Mouse (Mus musculus): ENCODE data around the gene Igflr1.

Igflr1 gene

GRCm38 (mm10) chr7:30553810-30554584, 11.2 kb upstream of the Igflr1 start:
- DNase-seq (ENCODE audit: low spot score): no peak

DNA sequence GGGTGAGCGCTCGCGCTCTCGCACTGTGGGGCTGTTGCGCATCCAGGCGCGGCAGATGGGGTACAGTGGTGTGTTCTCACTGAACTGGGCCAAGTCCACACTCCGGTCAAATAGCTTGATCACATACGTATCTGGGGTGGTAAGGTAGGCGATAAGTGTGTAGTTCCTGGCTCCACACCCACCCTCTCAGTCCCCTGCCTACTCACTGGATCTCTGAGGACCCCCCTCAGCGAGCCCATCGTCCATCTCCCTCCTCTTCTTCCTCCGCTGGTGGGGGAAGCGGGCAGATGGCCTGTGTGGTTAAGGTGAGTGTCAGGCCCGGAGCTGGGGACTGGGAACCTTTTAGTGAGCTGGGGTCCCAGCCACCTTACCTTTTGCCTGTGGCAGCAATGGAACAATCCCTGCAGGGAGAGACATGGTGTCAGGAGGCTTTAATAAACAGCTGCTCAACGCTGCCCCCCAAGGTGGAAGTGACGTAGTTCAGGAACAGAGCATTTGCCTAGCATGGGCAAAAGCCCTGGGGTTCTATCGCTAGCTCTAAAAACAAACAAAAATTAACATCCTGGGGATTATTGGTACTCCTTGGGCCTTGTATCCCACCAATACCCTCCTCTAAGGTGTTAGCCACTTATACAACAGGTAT, 8.2 kb upstream of the Igflr1 start:
- no peak for DNase-seq (ENCODE audit: low spot score)

DNA sequence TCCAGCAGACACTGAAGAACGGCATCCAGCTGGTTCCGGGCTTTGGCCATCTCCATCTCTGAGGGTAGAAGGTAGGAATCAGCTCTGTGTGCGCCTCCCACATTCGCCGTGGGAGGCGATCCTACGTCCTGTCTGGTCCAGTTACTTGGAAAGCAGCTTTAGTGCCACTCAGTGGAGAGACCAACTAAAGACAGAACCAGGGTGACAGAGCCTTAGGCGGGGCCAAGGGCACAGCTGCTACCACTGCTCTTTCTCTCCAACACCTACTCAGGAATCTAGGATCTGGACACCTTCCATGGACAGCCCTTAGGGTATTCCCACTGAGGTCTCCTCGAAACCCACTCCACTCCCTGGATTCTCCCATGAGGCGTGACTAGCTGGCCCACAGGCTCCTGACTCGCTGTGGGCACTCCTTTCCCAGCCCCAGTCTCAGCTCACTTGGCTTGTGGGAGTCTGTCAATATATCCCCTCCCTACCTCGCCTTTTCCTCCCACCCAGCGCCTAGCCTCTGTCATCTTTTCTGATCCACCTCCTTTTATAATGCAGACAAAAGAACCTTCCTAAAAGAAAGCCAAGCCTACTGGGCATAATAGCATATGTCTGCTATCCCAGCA, 7.2 kb upstream of the Igflr1 start:
- DNase-seq (ENCODE audit: low spot score): no peak

- peak; percentile 2 for DNase-seq (ENCODE audit: low spot score)
Measured at GRCm38 (mm10) chr7:30558656-30559442, 6.4 kb upstream of the Igflr1 start.

DNA sequence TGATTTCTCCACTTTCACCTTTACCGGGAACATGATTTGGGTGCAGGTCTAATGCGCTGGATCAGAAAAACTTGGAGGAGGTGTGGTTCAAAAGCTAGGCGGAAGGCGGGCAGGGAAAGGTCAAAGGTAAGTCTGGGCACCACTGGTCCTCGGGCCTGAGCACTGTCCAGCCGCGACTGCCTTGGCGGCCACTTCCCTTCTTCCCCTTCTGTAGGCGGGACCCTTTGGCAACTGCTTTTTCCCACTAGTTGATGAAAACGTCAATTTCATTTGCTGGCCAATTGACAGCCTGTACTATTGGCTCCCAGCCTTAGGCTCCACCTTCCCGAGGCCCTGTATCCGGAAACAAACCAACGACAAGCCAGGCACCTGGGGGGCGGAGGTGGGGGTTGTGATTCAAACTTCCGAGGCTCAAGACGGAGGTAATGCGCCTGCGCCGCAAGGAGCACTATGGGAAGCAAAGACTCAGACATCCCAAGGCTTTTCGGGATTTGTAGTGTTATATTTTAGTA, 5.7 kb upstream of the Igflr1 start, which contains the start of gene Lin37:
Gene Lin37 (minus strand): TSS at position 396 of the 512 bp plus-strand sequence.
- DNase-seq (ENCODE audit: low spot score): peak; percentile 99

GRCm38 (mm10) chr7:30560296-30560695, 4.9 kb upstream of the Igflr1 start:
- no peak for DNase-seq (ENCODE audit: low spot score)

- DNase-seq (ENCODE audit: low spot score): no peak
Measured at GRCm38 (mm10) chr7:30562526-30563116, 2.6 kb upstream of the Igflr1 start.

GRCm38 (mm10) chr7:30563117-30563905, 1.9 kb upstream of the Igflr1 start, which contains the start of the genes U2af1l4, Gm49396 and Psenen:
TSS of gene U2af1l4 (plus strand) at chr7:30563301.
TSS of gene Gm49396 (plus strand) at chr7:30563344.
TSS of gene Psenen (minus strand) at chr7:30563627.
- DNase-seq (ENCODE audit: low spot score): peak; percentile 100

DNA sequence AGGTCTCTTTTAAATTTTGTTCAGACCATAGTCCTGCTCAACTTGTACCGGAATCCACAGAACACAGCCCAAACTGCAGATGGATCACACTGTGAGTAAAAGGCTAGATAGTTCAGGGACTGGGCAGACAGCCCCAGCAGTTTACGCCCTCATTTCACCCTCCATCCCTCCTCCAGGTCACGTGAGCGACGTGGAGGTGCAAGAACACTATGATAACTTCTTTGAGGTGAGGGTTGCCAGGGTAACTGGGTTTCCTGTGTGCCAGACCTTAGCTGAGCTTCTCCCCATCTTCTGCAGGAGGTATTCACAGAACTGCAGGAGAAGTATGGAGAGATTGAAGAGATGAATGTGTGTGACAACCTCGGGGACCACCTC, 1.3 kb upstream of the Igflr1 start:
- no peak for DNase-seq (ENCODE audit: low spot score)

- no peak for DNase-seq (ENCODE audit: low spot score)
Measured at GRCm38 (mm10) chr7:30566033-30566432, 806 bp downstream of the Igflr1 start.

GRCm38 (mm10) chr7:30567555-30567954, 2.3 kb downstream of the Igflr1 start:
- DNase-seq (ENCODE audit: low spot score): no peak

DNA sequence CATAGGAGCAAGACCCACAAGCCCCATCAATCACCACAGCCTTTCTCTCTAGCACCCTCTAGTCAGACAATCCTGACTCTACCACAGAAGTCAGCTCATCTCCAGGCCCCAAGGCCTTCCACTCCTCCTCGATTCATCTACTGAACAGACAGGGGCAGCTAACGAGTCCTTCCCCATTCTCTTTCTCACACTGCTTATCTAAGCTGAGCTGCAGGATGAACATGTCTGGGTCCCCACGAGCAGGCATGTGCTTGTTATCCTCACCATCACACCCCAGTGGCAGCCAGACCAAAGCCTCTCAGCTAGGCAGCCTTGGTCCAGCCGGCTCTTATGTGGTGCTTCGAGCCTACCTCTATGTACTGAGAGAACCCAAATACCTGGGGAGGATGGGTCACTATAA, 7.2 kb downstream of the Igflr1 start:
- DNase-seq (ENCODE audit: low spot score): no peak

GRCm38 (mm10) chr7:30572969-30573368, 7.7 kb downstream of the Igflr1 start:
- DNase-seq (ENCODE audit: low spot score): no peak

DNA sequence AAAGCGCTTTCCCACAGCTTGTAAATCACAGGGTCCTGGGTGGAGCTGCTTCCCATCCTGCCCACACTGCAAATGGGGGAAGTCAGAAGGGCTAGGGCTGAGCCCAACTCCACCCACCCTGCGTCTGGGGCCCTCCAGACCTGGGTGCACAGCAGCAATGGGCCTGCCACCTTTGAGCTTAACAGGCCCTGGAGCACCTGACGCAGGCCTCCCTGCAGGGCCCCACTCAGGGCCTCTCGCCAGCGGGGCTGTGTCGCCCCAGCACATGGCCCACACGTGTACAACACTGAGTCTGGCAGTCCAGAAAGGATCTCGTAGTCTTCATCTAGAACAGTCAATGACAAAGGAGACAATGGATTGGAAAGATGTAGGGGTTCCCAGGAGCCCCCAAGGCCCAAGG, 14.7 kb downstream of the Igflr1 start:
- no peak for DNase-seq (ENCODE audit: low spot score)

- DNase-seq (ENCODE audit: low spot score): no peak
Measured at GRCm38 (mm10) chr7:30581547-30581946, 16.3 kb downstream of the Igflr1 start.

DNA sequence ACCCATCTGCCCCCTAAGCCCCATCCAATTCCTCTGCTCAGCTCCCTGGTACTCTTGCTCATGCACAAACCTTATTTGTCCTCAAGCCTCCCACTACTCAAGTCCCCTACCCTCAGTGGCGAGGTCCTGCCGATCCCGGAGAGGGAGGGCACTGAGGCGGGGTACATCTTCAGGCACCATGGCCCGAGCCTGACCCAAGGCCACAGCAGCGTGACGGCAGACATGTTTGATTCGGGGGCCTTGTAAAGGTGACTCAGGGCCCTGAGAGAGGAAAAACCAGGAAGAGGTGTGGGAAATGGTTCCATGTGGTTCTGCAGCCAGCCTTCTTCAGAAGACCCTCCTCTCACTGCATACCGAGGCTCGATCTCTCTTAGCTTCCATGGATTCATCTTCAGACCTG, 19.1 kb downstream of the Igflr1 start:
- no peak for DNase-seq (ENCODE audit: low spot score)

DNA sequence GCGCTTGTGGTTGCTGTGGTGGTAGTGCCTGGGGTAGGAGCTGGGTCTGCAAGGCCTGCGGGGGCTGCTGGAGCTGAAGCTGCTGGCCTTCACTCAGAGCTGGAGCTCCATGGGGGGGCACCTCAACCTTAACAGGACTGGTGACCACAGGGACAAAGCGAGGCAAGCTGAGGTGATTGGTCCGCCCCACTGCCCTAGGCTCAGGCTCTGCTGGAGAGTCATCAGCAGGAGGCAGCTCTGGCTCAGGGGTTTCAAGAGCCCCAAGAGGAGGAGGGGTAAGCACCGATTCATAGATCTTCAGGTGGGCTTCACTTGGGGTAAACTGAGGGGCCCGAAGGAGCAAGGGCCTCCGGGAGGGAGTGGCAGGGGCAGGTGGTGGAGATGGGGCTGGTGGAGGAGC, 19.9 kb downstream of the Igflr1 start:
- no peak for DNase-seq (ENCODE audit: low spot score)

GRCm38 (mm10) chr7:30586455-30587020, 21.3 kb downstream of the Igflr1 start:
- DNase-seq (ENCODE audit: low spot score): no peak

DNA sequence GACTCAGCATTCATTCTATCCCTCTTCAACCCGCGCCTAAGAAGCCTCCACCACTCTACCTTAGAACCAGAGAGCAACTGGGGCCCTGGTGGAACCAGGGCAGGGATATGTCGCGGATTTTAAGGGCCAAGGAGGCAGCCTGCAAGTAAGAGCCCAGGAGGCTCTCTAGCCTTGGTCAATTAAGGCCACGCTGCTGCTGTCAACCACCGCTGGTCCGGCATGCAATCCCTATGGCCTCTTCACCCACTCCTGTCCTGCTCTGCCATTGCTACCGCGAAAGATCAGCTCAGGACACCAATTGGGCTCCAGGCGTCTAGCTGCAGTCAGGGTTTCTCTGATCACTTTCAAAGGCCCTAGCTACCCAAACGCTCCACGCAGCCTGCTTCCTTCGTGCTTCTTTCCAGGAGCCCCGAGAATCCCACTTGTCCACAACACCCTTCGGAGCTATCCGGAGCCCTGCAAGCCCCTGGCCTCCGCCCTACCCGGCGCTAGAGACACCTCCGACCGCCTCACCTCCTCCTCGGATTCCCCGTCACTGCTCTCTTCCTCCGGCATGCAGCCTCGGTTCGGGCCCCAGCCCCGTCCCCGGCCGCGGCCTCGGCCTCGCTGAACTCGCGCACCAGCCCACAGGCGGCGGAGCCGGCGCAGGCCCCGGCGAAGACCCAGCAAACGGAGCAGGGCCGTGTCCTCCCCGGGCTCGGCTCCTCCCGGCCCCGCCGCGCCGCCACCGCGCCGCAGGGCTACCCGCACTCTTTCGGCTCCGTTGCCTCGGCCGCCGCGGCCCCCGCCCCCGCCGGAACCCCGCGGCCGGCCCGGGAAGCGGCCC, 22.8 kb downstream of the Igflr1 start:
- peak; percentile 39 for DNase-seq (ENCODE audit: low spot score)
